Mouse (Mus musculus) liver, postnatal 0 days (tissue): ENCODE measurements around the gene Cd59b.

Experiments used
- CTCF ChIP-seq: sonication (generic); IDR thresholded peaks from 2 replicates; pipeline ENCODE4 v1.5.1; 2016; ENCODE audit warnings: antibody characterized with exemption, low read depth
- EP300 ChIP-seq: IDR thresholded peaks from 2 replicates; pipeline ENCODE4 v1.6.1; 2016; ENCODE audit warnings: antibody characterized with exemption, low read depth, mild to moderate bottlenecking

DNA sequence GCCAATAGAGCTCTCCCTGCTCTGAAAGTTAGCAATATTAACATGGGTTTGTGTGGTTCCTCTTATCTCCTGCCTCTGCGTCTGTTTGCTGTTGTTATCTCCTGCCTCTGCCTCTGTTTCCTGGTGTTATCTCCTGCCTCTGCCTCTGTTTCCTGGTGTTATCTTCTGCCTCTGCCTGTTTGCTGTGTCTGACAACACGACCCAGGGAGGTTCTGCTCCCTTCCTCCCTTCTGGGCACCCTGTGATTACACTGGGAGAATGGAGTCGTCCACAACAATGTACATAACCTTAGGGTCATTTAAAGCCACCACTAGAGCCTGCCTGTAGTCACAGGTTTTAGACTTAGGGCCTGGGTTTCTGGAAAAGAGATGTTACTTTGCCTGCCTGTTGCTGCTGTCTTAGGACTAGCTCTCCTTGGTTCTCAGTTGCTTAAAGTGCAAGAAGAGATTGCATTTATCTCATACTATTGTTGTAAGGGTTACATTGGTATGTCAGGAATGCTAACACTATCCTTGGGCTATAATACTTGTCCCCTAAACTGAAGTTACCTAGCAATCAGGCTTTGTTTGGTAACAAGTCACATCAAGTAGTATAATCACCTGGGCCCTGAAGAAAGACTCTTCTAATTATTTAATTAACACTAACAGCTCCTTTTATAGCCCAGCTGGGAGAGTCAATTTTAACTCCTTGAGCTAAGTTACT is 29.0 kb downstream of the Cd59b start:
- peak; percentile 98 for TF ChIP-seq EP300
- TF ChIP-seq CTCF, result no peak
